Mouse (Mus musculus) brown adipose tissue, adult 24 weeks (tissue): ENCODE data around the gene Chchd10. TPM values are rescaled to one million over a fixed set of nuclear protein-coding genes. Genes with fewer than 3 reads are reported as not detected.

Source experiments
- H3K27ac ChIP-seq: fragments of 200-500 bp; replicated peaks from 2 replicates; pipeline ENCODE4 v1.5.1; 2012; ENCODE audit warnings: low read depth, mild to moderate bottlenecking, low read length
- H3K4me1 ChIP-seq: fragments of 200-500 bp; 2 replicates; pipeline ENCODE4 v1.6.1; 2012; ENCODE audit warnings: low read length, mixed read lengths; ENCODE audit not compliant: control insufficient read depth, insufficient read depth, insufficient read length
- H3K4me3 ChIP-seq: fragments of 200-500 bp; 2 replicates; pipeline ENCODE4 v1.5.1; 2012; ENCODE audit warnings: low read depth, mild to moderate bottlenecking, low read length, moderate library complexity; ENCODE audit not compliant: insufficient read depth
- polyA plus RNA-seq: library from polyadenylated mRNA; stranded (reverse); fragments of >200 nt; gene quantifications from 2 replicates; pipeline ENCODE4 v1.2.4, GENCODE M21; 2012; ENCODE audit not compliant: missing spikeins, insufficient read depth, insufficient read length

Chchd10 gene
- polyA plus RNA-seq, 1 experiment = 3,122 TPM

- H3K27ac ChIP-seq = no peak overlapping the region
Observed at GRCm38 (mm10) chr10:75951424-75952050, 18.6 kb downstream of the Chchd10 start.

GRCm38 (mm10) chr10:75954381-75954811 lies 21.5 kb downstream of the Chchd10 start, which contains the start of gene Gm5134:
TSS of gene Gm5134 (plus strand) at chr10:75954514.
- H3K4me3 ChIP-seq = 0 out of 2 replicates have a peak within 1 kb of the TSS, but pooled peaks have one; percentile 22

More at GRCm38 (mm10) chr10:75951424-75952050, 18.6 kb downstream of the Chchd10 start:
- Histone ChIP-seq H3K4me1 (peaks cover 2% of the 10 kb centered on the region), H3K4me3 (peak overlapping the region; percentile 51)

GRCm38 (mm10) chr10:75973846-75974245 lies 40.9 kb downstream of the Chchd10 start:
- Histone ChIP-seq H3K27ac (no peak overlapping the region), H3K4me3 (no peak overlapping the region), H3K4me1 (no peaks in the 10 kb centered on the region)

More at GRCm38 (mm10) chr10:75954381-75954811, 21.5 kb downstream of the Chchd10 start, which contains the start of gene Gm5134:
- peaks cover 2% of the 10 kb centered on the region for H3K4me1 ChIP-seq
- H3K27ac ChIP-seq = no peak within 1 kb of the TSS

- H3K27ac ChIP-seq = no peak overlapping the region
- no peaks in the 10 kb centered on the region for H3K4me1 ChIP-seq
- H3K4me3 ChIP-seq = no peak overlapping the region
Observed at GRCm38 (mm10) chr10:75975216-75975615, 42.3 kb downstream of the Chchd10 start.

- Histone ChIP-seq H3K4me3 (no peak overlapping the region), H3K4me1 (no peaks in the 10 kb centered on the region), H3K27ac (no peak overlapping the region)
Observed at GRCm38 (mm10) chr10:75978119-75978834, 45.3 kb downstream of the Chchd10 start.

- H3K27ac ChIP-seq = no peak overlapping the region
- H3K4me3 ChIP-seq = no peak overlapping the region
- H3K4me1 ChIP-seq = no peaks in the 10 kb centered on the region
Observed at GRCm38 (mm10) chr10:75978835-75979157, 45.9 kb downstream of the Chchd10 start.

- H3K4me1 ChIP-seq = no peaks in the 10 kb centered on the region
- H3K4me3 ChIP-seq = no peak overlapping the region
- no peak overlapping the region for H3K27ac ChIP-seq
Observed at GRCm38 (mm10) chr10:75979432-75979831, 46.5 kb downstream of the Chchd10 start.

Other genes starting within 250 kb of the Chchd10 start
- 5.8 and 8.5 TPM in 2 replicates for gene Cabin1, start 168.8 kb upstream of the Chchd10 start, polyA plus RNA-seq
- 324 and 423 TPM in 2 replicates for gene Ddt, start 159.7 kb upstream of the Chchd10 start, polyA plus RNA-seq
- not detected in 2 replicates for gene Gm20441, start 152.2 kb upstream of the Chchd10 start, polyA plus RNA-seq
- gene Gstt3, start 151.7 kb upstream of the Chchd10 start, polyA plus RNA-seq = 3.0 and 3.6 TPM in 2 replicates
- 50.1 and 65.2 TPM in 2 replicates for gene Gstt1, start 134.5 kb upstream of the Chchd10 start, polyA plus RNA-seq
- gene Gstt4, start 110.6 kb upstream of the Chchd10 start, polyA plus RNA-seq = not detected in 2 replicates
- gene Gstt2, start 95.7 kb upstream of the Chchd10 start, polyA plus RNA-seq = 34.7 and 41.7 TPM in 2 replicates
- gene Mif, start 72.9 kb upstream of the Chchd10 start, polyA plus RNA-seq = 129 and 141 TPM in 2 replicates
- gene Derl3, start 39.7 kb upstream of the Chchd10 start, polyA plus RNA-seq = not detected in 2 replicates
- gene Smarcb1, start 11.5 kb upstream of the Chchd10 start, polyA plus RNA-seq = 27.2 and 35.3 TPM in 2 replicates
- 4.1 and 7.6 TPM in 2 replicates for gene Mmp11, start 3.4 kb downstream of the Chchd10 start, polyA plus RNA-seq
- gene Gm867, start 7.5 kb downstream of the Chchd10 start, polyA plus RNA-seq = not detected in 2 replicates
- gene Vpreb3, start 9.9 kb downstream of the Chchd10 start, polyA plus RNA-seq = not detected in 2 replicates
- gene Gm5134, start 21.4 kb downstream of the Chchd10 start, polyA plus RNA-seq = not detected in 2 replicates
- gene Zfp280b, start 99.5 kb downstream of the Chchd10 start, polyA plus RNA-seq = 1.6 and 1.9 TPM in 2 replicates
- not detected in 2 replicates for gene Slc5a4b, start 177.8 kb downstream of the Chchd10 start, polyA plus RNA-seq
- not detected in 2 replicates for gene Slc5a4a, start 214.3 kb downstream of the Chchd10 start, polyA plus RNA-seq